Mouse (Mus musculus) spleen, embryonic (tissue): Measurements from ENCODE around the gene Olfr1261.

ENCODE experiments used
- CTCF ChIA-PET: fragments of 350-600 bp; sonication (Branson Sonifier 250); formaldehyde crosslinking; loops from one replicate; lab custom pipeline; 2022; lab: Charles Lee

Olfr1261 gene

DNA sequence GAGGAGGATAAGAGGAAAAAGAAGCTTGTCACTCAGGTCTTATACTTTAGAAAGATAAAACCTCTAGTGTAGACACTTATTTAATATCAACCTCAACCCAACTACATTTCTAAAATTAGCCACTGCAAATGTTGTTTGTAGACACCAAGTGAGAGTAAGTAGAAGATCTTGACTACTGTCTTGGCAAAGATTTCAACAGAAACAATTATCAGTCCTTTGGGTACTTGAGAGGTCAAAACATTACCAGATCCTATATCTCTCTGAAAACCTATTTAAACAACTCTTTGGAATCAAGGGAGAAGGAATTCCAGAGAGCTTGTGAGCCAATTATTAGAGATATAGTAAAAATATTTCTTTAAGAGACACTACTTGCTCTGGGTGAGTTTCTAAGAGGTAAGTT is at the start of gene Olfr1261:
Olfr1261 (plus strand) TSS at position 301 of the 400 bp plus-strand sequence.
- CTCF ChIA-PET = no interaction called here

GRCm38 (mm10) chr2:89948564-89948963 is 42.5 kb upstream of the Olfr1261 start, which contains the start of gene Olfr1259:
Gene Olfr1259 (minus strand): TSS chr2:89948664.
- CTCF ChIA-PET = no interaction called here

- CTCF ChIA-PET = no interaction called here
Observed at GRCm38 (mm10) chr2:89974184-89974583, 16.8 kb upstream of the Olfr1261 start, which contains the start of gene Olfr1260. Gene Olfr1260 (plus strand): TSS chr2:89974340.

GRCm38 (mm10) chr2:89977709-89978108 is 13.3 kb upstream of the Olfr1261 start:
- CTCF ChIA-PET = no interaction called here

DNA sequence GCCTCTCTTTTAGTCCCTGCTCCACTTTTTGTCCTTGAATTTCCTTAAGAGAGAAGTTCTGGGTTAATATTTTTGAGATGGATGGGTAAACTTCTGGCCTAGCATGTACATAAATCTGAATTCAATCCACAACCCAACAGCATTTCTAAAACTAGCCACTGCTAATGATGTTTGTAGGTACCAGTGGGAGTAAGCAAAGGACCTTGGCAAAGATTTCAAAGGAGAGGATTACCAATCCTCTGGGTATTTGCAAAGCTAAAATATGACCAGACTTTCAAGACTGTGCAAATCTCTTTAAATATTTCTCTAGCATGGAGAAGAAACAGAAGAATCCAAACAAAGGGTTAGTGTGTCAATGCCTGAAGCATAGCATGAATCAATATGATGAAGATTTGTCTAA is 8.8 kb downstream of the Olfr1261 start, which contains the start of gene Olfr1262:
Olfr1262 (plus strand) TSS at position 301 of the 400 bp plus-strand sequence.
- CTCF ChIA-PET = no interaction called here

GRCm38 (mm10) chr2:90011831-90012230 is 20.8 kb downstream of the Olfr1261 start, which contains the start of gene Olfr1263:
Gene Olfr1263 (plus strand): TSS chr2:90012131.
- CTCF ChIA-PET = no interaction called here

- CTCF ChIA-PET = no interaction called here
Observed at GRCm38 (mm10) chr2:90025477-90025876, 34.5 kb downstream of the Olfr1261 start, which contains the start of gene Olfr1264. Gene Olfr1264 (minus strand): TSS chr2:90025577.

DNA sequence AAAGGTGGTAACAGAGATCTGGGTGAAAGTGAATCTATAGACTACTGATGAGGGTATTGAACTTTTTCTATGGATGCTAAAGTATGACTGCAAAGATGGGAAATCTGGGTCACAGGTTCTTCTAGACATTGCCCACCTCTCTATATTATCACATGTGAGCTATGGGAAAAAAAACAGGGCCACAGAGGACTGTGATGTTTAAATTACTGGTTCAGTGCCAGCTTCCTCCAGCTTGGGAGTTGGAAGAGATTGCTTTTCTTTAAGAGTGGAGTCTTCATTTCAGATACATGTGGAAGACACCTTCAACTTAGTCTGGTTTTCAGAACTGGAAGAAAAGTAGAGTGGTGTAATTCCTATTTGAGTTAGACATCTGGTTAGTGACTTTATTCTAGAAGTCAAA is 44.0 kb downstream of the Olfr1261 start, which contains the start of gene Olfr1265:
Olfr1265 (plus strand) TSS at position 301 of the 400 bp plus-strand sequence.
- CTCF ChIA-PET = no interaction called here
